Mouse (Mus musculus) limb, embryonic 14.5 days (tissue): ENCODE data around the gene Hist1h4i. TPM values are rescaled to one million over a fixed set of nuclear protein-coding genes. Genes with fewer than 3 reads are reported as not detected.
"Not testable (repeated sequence)": the region's sequence is repeated elsewhere in the genome, so short reads cannot be mapped to it uniquely, and the experiment has no call there.

Source experiments
- ATAC-seq: fragments of 200-750 bp; cut with Nextera tagmentation; 2 replicates; pipeline ENCODE4 v1.8.0; 2017; ENCODE audit warnings: low read depth, moderate number of reproducible peaks, moderate TSS enrichment; ENCODE audit not compliant: low FRiP score
- DNase-seq: peaks from one replicate; pipeline ENCODE4 v3.0.0-alpha.2; 2015; ENCODE audit warnings: low spot score
- H3K27ac ChIP-seq: fragments of 300-500 bp; sonication (generic); replicated peaks from 2 replicates; pipeline ENCODE4 v1.5.1; 2014; ENCODE audit warnings: low read depth, mild to moderate bottlenecking, low read length, moderate library complexity, mixed read lengths
- H3K27me3 ChIP-seq: fragments of 300-500 bp; sonication (generic); 2 replicates; pipeline ENCODE4 v1.6.1; 2014; ENCODE audit warnings: low read length, mixed read lengths; ENCODE audit not compliant: control insufficient read depth, insufficient read depth
- H3K36me3 ChIP-seq: fragments of 300-500 bp; sonication (generic); 2 replicates; pipeline ENCODE4 v1.6.1; 2014; ENCODE audit warnings: mild to moderate bottlenecking, low read length, moderate library complexity, mixed read lengths; ENCODE audit not compliant: control insufficient read depth, insufficient read depth
- H3K4me1 ChIP-seq: fragments of 300-500 bp; sonication (generic); 2 replicates; pipeline ENCODE4 v1.6.1; 2014; ENCODE audit warnings: antibody characterized with exemption, low read length, mixed read lengths; ENCODE audit not compliant: control insufficient read depth, insufficient read depth
- H3K4me2 ChIP-seq: fragments of 300-500 bp; sonication (generic); replicated peaks from 2 replicates; pipeline ENCODE4 v1.6.1; 2014; ENCODE audit warnings: low read depth, mild to moderate bottlenecking, low read length, moderate library complexity; ENCODE audit not compliant: severe bottlenecking
- H3K4me3 ChIP-seq: fragments of 300-500 bp; sonication (generic); replicated peaks from 2 replicates; pipeline ENCODE4 v1.5.1; 2014; ENCODE audit warnings: low read length
- H3K9ac ChIP-seq: fragments of 300-500 bp; sonication (generic); 2 replicates; pipeline ENCODE4 v1.6.1; 2014; ENCODE audit warnings: mild to moderate bottlenecking, low read depth, low read length, moderate library complexity; ENCODE audit not compliant: severe bottlenecking
- H3K9me3 ChIP-seq: fragments of 300-500 bp; sonication (generic); 2 replicates; pipeline ENCODE4 v1.6.1; 2016; ENCODE audit warnings: low read length; ENCODE audit not compliant: control insufficient read depth
- POLR2A ChIP-seq: fragments of 200-500 bp; IDR thresholded peaks from 2 replicates; pipeline ENCODE4 v1.8.0; 2012; ENCODE audit warnings: inconsistent platforms, mild to moderate bottlenecking, moderate library complexity, borderline replicate concordance; ENCODE audit not compliant: insufficient read depth, insufficient read length; ENCODE audit errors: extremely low read depth
- WGBS: fragments of 180-500 bp; shearing (Covaris S2); extraction: QIAGEN DNeasy Blood & Tissue Kit; methylation state at CpG from one replicate; pipeline ENCODE4 v1.1.7; 2014; 5-methylcytosine and 5-hydroxymethylcytosine counted together
- polyA plus RNA-seq, 2 experiments: library from polyadenylated mRNA; depleted of rRNA in 1 of 2; stranded (reverse) in 1 of 2; unstranded in 1 of 2; fragments of >200 nt; fragmentation: Nextera tagmentation in 1 of 2; extraction: Ambion mirVana in 1 of 2; gene quantifications; 2 replicates each; pipeline versions ENCODE4 v1.2.1 to v1.2.3; 2012 to 2014

Hist1h4i gene
- polyA plus RNA-seq (2012; rRNA removed): 31.0 and 39.5 TPM in 2 replicates
- polyA plus RNA-seq (2014; fragmentation: Nextera tagmentation; extraction: Ambion mirVana): 14.0 and 14.7 TPM in 2 replicates

DNA sequence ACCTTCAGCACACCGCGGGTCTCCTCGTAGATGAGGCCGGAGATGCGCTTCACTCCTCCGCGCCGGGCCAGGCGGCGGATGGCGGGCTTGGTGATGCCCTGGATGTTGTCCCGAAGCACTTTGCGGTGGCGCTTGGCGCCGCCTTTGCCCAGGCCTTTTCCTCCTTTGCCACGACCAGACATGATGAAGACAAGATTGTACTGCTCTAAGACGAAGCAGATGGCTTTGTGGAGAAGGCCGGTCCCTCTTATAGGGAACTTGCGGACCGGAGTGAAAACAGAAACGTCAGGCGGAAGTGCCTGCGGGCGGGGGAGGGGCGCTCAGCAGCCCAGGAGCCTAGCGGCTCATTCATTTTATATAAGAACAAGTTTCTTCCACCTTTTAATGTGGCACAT is at the start of gene Hist1h4i:
Gene Hist1h4i, minus strand, starts transcription at position 221 of the 395 bp plus-strand sequence.
- DNase-seq: peak; percentile 96
- H3K27me3 ChIP-seq, H3K36me3 ChIP-seq, H3K9me3 ChIP-seq: not testable (repeated sequence)
- under 1% methylated on average over 21 of the region's 27 CpGs for WGBS
- ATAC-seq: peak; percentile 71
- H3K4me2 ChIP-seq: peak within 1 kb of the TSS; percentile 79
- peak within 1 kb of the TSS; percentile 42 for H3K4me3 ChIP-seq
- peaks cover 19% of the 10 kb centered on the region for H3K4me1 ChIP-seq
- peak within 1 kb of the TSS; percentile 90 for H3K27ac ChIP-seq
- peak; percentile 58; the same call in 1 of the 2 replicates for TF ChIP-seq POLR2A
- H3K9ac ChIP-seq: peak within 1 kb of the TSS; percentile 55

- H3K9ac ChIP-seq, H3K4me1 ChIP-seq, ATAC-seq, H3K27ac ChIP-seq, H3K9me3 ChIP-seq, H3K4me2 ChIP-seq, H3K4me3 ChIP-seq, H3K27me3 ChIP-seq, H3K36me3 ChIP-seq, DNase-seq: not testable (repeated sequence)
- WGBS: 63% methylated on average over 1 of the region's 1 CpGs
Observed at GRCm38 (mm10) chr13:22084140-22084539, 43.0 kb upstream of the Hist1h4i start, which contains the start of gene Vmn1r188. TSS of gene Vmn1r188 (plus strand) at chr13:22084440.

GRCm38 (mm10) chr13:22063468-22063867 is 22.3 kb upstream of the Hist1h4i start:
- Histone ChIP-seq H3K9me3 (0 out of 2 replicates have a peak, but pooled peaks cover 3% of the 10 kb centered on the region), H3K27ac (no peak overlapping the region), H3K27me3 (no peaks in the 10 kb centered on the region), H3K4me2 (no peak overlapping the region), H3K4me3 (no peak overlapping the region), H3K4me1 (no peaks in the 10 kb centered on the region), H3K9ac (no peak overlapping the region), H3K36me3 (no peaks in the 10 kb centered on the region)
- TF ChIP-seq POLR2A: no peak
- no peak for ATAC-seq
- DNase-seq: no peak
- WGBS: 57% methylated on average over 1 of the region's 1 CpGs

- no peaks in the 10 kb centered on the region for H3K27me3 ChIP-seq
- TF ChIP-seq POLR2A: no peak
- no peak overlapping the region for H3K27ac ChIP-seq
- no peaks in the 10 kb centered on the region for H3K4me1 ChIP-seq
- no peak overlapping the region for H3K4me2 ChIP-seq
- no peak overlapping the region for H3K4me3 ChIP-seq
- 84% methylated on average over 1 of the region's 1 CpGs for WGBS
- DNase-seq (no peak), ATAC-seq (no peak)
- no peak overlapping the region for H3K9ac ChIP-seq
- H3K9me3 ChIP-seq: 0 out of 2 replicates have a peak, but pooled peaks cover 2% of the 10 kb centered on the region
- H3K36me3 ChIP-seq: no peaks in the 10 kb centered on the region
Observed at GRCm38 (mm10) chr13:22061422-22061821, 20.3 kb upstream of the Hist1h4i start.

DNA sequence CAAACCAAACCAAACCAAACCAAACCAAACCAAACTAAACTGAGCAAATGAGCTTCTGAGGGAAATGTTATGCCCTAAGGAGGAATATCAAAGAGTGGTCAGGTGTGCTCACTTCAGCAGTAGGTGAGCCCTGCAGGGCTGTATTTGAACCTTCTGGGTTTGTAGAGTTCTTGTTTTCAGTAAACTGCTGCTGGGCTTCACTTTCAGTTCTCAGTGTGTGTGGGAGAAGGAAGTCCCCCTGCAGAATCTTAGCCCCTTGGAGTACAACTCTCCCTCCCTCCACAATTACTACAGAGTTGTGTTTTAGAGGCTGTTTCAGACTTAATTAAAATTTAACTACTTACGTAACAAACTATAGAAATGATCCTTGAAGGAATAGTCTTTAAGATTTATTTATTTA is 12.6 kb upstream of the Hist1h4i start:
- Histone ChIP-seq H3K4me3 (no peak overlapping the region), H3K9ac (no peak overlapping the region), H3K9me3 (no peaks in the 10 kb centered on the region), H3K4me1 (0 out of 2 replicates have a peak, but pooled peaks cover 3% of the 10 kb centered on the region), H3K27me3 (no peaks in the 10 kb centered on the region), H3K27ac (no peak overlapping the region), H3K36me3 (no peaks in the 10 kb centered on the region), H3K4me2 (no peak overlapping the region)
- DNase-seq (no peak), ATAC-seq (no peak)
- 100% methylated on average over 1 of the region's 1 CpGs for WGBS
- TF ChIP-seq POLR2A: no peak

DNA sequence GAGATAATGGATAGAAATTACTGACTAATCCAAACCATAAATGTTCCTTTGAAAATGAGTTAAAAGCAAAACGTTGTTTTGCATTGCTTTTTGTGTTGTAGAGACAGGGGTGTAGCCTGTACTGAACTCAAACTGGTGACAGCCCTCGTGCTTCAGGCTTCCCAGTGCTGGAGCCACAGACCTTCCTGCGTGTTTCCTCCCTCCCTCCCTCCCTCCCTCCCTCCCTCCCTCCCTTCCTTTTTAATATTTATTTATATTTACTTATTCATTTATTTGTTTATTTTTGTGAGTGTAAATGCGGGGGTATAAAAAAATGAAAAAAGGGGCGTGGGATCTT is 10.3 kb upstream of the Hist1h4i start:
- WGBS: 13% methylated on average over 5 of the region's 5 CpGs
- H3K9me3 ChIP-seq: no peaks in the 10 kb centered on the region
- H3K4me2 ChIP-seq: peak overlapping the region; percentile 59
- no peak for TF ChIP-seq POLR2A
- H3K4me1 ChIP-seq: 0 out of 2 replicates have a peak, but pooled peaks cover 3% of the 10 kb centered on the region
- DNase-seq (no peak), ATAC-seq (no peak)
- H3K9ac ChIP-seq: peak overlapping the region; percentile 50
- H3K27me3 ChIP-seq: no peaks in the 10 kb centered on the region
- peak overlapping the region; percentile 46 for H3K4me3 ChIP-seq
- no peak overlapping the region for H3K27ac ChIP-seq
- H3K36me3 ChIP-seq: no peaks in the 10 kb centered on the region
